In genomic region chr12:17750500-17750899, GRCm38 (mm10) we compare ENCODE assay signal across 9 mouse cellular contexts. TPM values are rescaled to one million over a fixed set of nuclear protein-coding genes. Genes with fewer than 3 reads are reported as not detected.
A peak's percentile ranks its signal among the peaks of the same experiment; 100 is the strongest.
DNase-seq lines count a peak whose midpoint lies in the region; ATAC-seq lines count a peak whose summit lies in the region.
"Had no signal": no experiment of that assay in that cellular context is flagged by ENCODE, and none has a peak within 500 bp of the region (broad histone marks: within the 10 kb centered on the region; RNA-seq: fewer than 3 reads in every experiment).

No protein-coding gene starts in this region.

- H3K9me3 ChIP-seq in midbrain, embryonic 15.5 days, result no peaks in the 10 kb centered on the region

- H3K4me3 ChIP-seq in midbrain, embryonic 15.5 days, result no peak overlapping the region
- H3K4me3 ChIP-seq: erythroblast, embryonic 14.5 days had no signal

- H3K9ac ChIP-seq in midbrain, embryonic 15.5 days, result no peak overlapping the region

- WGBS in midbrain, embryonic 15.5 days, result 55% methylated on average over 4 of the region's 4 CpGs

- peak; percentile 32 for DNase-seq in gastrocnemius, postnatal 10 days
- DNase-seq in gastrocnemius, adult 8-10 months (ENCODE audit: low spot score in 2 of 2), result no peak
- DNase-seq in CD4-positive, CD25-positive, alpha-beta regulatory T cell, adult 2 months (ENCODE audit: low read depth, low spot score), result peak; percentile 47
- DNase-seq in gastrocnemius, postnatal 14 days, result peak; percentile 44
- peak; percentile 83 for DNase-seq in kidney, postnatal 10 days
- no peak for DNase-seq in thymus, postnatal 10 days (ENCODE audit: low spot score in 2 of 2)

- intact Hi-C loops in gastrocnemius, postnatal 14 days (cut with DNase I; ENCODE audit: low total_unique reads), result no loop called here

- no peaks in the 10 kb centered on the region for H3K27me3 ChIP-seq in midbrain, embryonic 15.5 days (replicated peaks)

- ATAC-seq in midbrain, embryonic 15.5 days (replicated peaks), result no peak
- ATAC-seq in granulocyte monocyte progenitor cell, adult 5-6 weeks (replicated peaks; ENCODE audit: poor library complexity, severe bottlenecking), result no peak

- H3K27ac ChIP-seq in midbrain, embryonic 15.5 days, result no peak overlapping the region; the same call in 1 of the 2 replicates

- no peaks in the 10 kb centered on the region for H3K36me3 ChIP-seq in midbrain, embryonic 15.5 days (replicated peaks)

- H3K4me1 ChIP-seq in midbrain, embryonic 15.5 days, result peaks cover 53% of the 10 kb centered on the region

- H3K4me2 ChIP-seq in midbrain, embryonic 15.5 days, result no peak overlapping the region

RNA-seq across cellular contexts. Expression of gene Hpcal1, which starts 59.8 kb away (rescaled TPM):
- 10 to 100 TPM; 13.9 to 14.0 TPM for total RNA-seq in gastrocnemius, postnatal 10 days (2021)
- 1 to 10 TPM; 3.4 to 3.9 (median 3.5) TPM for total RNA-seq in gastrocnemius, adult 8-10 months (2022)
- total RNA-seq in gastrocnemius, postnatal 14 days (2021), result 10 to 100 TPM; 11.6 to 17.7 TPM
- 92.6 and 97.2 TPM in 2 replicates for polyA plus RNA-seq in midbrain, embryonic 15.5 days (2015; fragmentation: Nextera tagmentation; extraction: Ambion mirVana)
- total RNA-seq in granulocyte monocyte progenitor cell, adult 5-6 weeks (2014; fragmentation: Nextera tagmentation), result 58.9 and 59.4 TPM in 2 replicates
- 19.6 and 21.7 TPM in 2 replicates for total RNA-seq in granulocyte monocyte progenitor cell, adult 5-6 weeks (2017)

Comparison
In these comparisons a context has a peak if more than half of its experiments do, and no peak if none do; other contexts are left out.
1. DNase-seq: peak in gastrocnemius, postnatal 10 days (single experiment), CD4-positive, CD25-positive, alpha-beta regulatory T cell, adult 2 months (single experiment), gastrocnemius, postnatal 14 days (single experiment) and kidney, postnatal 10 days (single experiment); none in gastrocnemius, adult 8-10 months (0 of 2) and thymus, postnatal 10 days (0 of 2).